Mouse (Mus musculus) spleen, adult 2 months (tissue): ENCODE data around the gene Paqr5.

Experiments
- CTCF ChIP-seq: fragments of 200-500 bp; IDR thresholded peaks from 2 replicates; pipeline ENCODE4 v1.5.1; 2011; ENCODE audit warnings: mild to moderate bottlenecking, inconsistent platforms; ENCODE audit not compliant: insufficient read depth, insufficient read length, insufficient replicate concordance; ENCODE audit errors: extremely low read depth
- POLR2A ChIP-seq: fragments of 200-500 bp; IDR thresholded peaks from 2 replicates; pipeline ENCODE4 v1.6.1; 2011; ENCODE audit warnings: low read depth, low read length, inconsistent platforms

DNA sequence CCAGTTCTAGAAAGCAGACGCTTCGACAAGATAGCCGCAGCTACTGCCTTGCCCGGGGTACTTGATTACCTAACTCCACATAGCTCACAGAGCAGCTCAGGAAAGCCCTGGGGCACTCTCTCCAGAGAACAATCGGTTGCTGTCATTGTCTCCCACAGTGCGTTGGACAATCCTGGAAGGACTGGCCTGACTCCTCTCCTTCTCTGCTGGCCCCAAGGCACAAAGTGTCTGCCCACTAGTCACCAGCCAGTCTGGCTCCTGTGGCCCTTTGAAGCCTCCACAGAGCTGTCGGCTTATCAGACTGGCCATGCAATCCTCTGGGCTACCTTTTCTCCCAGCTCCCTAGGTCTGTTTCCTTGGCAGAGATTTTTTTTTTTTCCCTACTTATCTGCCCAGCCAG, 74.4 kb downstream of the Paqr5 start:
- TF ChIP-seq CTCF, result no peak
- no peak for TF ChIP-seq POLR2A
